In genomic region chr14:76272840-76273239, GRCm38 (mm10) we compare ENCODE assay signal across 22 mouse cellular contexts.
DNase-seq lines count a peak whose midpoint lies in the region; ATAC-seq and TF ChIP-seq lines count a peak whose summit lies in the region.
"Had no signal": no experiment of that assay in that cellular context is flagged by ENCODE, and none has a peak within 500 bp of the region (broad histone marks: within the 10 kb centered on the region; RNA-seq: fewer than 3 reads in every experiment).

No protein-coding gene starts in this region.

- no peak overlapping the region for H3K27ac ChIP-seq in kidney, embryonic 14.5 days (ENCODE audit: low read depth, low read length)
- H3K27ac ChIP-seq in kidney, embryonic 15.5 days, result peak overlapping the region; percentile 68; the same call in 1 of the 2 replicates
- H3K27ac ChIP-seq in kidney, embryonic 16.5 days (ENCODE audit: low read length), result peak overlapping the region; percentile 54; the same call in 1 of the 2 replicates
- H3K27ac ChIP-seq in kidney, postnatal 0 days, result peak overlapping the region; percentile 34; the same call in 1 of the 2 replicates

- no peak for DNase-seq in kidney, postnatal 4 days
- DNase-seq in kidney, postnatal 10 days, result no peak
- DNase-seq in kidney, postnatal 25 days, result no peak
- DNase-seq in kidney, postnatal 0 days (ENCODE audit: low spot score), result peak; percentile 90
- DNase-seq in kidney, postnatal 36 days, result no peak
- DNase-seq: adrenal gland, adult 2 months; adrenal gland, adult 8-10 months; adrenal gland, postnatal 10 days; adrenal gland, postnatal 14 days; adrenal gland, postnatal 25 days; adrenal gland, postnatal 36 days; B cell, adult 2 months; cerebellum, adult 11 months; cerebellum, adult 11-12 months had no signal

- no peak overlapping the region for H3K9ac ChIP-seq in kidney, embryonic 14.5 days (ENCODE audit: low read depth, low read length)
- no peak overlapping the region for H3K9ac ChIP-seq in kidney, embryonic 15.5 days
- H3K9ac ChIP-seq in kidney, embryonic 16.5 days (replicated peaks; ENCODE audit: low read length), result no peak overlapping the region
- no peak overlapping the region for H3K9ac ChIP-seq in kidney, postnatal 0 days (ENCODE audit: low read depth, low read length)

- 27% methylated on average over 4 of the region's 4 CpGs for WGBS in kidney, embryonic 14.5 days
- 38% methylated on average over 4 of the region's 4 CpGs for WGBS in kidney, embryonic 15.5 days
- 31% methylated on average over 4 of the region's 4 CpGs for WGBS in kidney, embryonic 16.5 days
- WGBS in kidney, postnatal 0 days, result 35% methylated on average over 4 of the region's 4 CpGs

- H3K4me2 ChIP-seq in kidney, embryonic 14.5 days (replicated peaks; ENCODE audit: low read depth, low read length), result no peak overlapping the region
- H3K4me2 ChIP-seq in kidney, embryonic 15.5 days, result no peak overlapping the region
- H3K4me2 ChIP-seq in kidney, embryonic 16.5 days (replicated peaks; ENCODE audit: low read depth, low read length), result no peak overlapping the region
- no peak overlapping the region for H3K4me2 ChIP-seq in kidney, postnatal 0 days (ENCODE audit: low read length)

- no peaks in the 10 kb centered on the region for H3K4me1 ChIP-seq in kidney, embryonic 14.5 days (ENCODE audit: control insufficient read depth, insufficient read depth, low read length)
- H3K4me1 ChIP-seq in kidney, embryonic 15.5 days, result peaks cover 3% of the 10 kb centered on the region
- no peaks in the 10 kb centered on the region for H3K4me1 ChIP-seq in kidney, embryonic 16.5 days (ENCODE audit: insufficient read depth, low read length)
- H3K4me1 ChIP-seq in kidney, postnatal 0 days (replicated peaks; ENCODE audit: insufficient read depth, low read length), result no peaks in the 10 kb centered on the region

- H3K9me3 ChIP-seq in kidney, embryonic 14.5 days (ENCODE audit: control insufficient read depth, low read length), result peaks cover 5% of the 10 kb centered on the region
- H3K9me3 ChIP-seq in kidney, embryonic 15.5 days (replicated peaks), result no peaks in the 10 kb centered on the region; the same call in 1 of the 2 replicates
- peaks cover 5% of the 10 kb centered on the region; the same call in 1 of the 2 replicates for H3K9me3 ChIP-seq in kidney, embryonic 16.5 days (ENCODE audit: low read length)
- H3K9me3 ChIP-seq in kidney, postnatal 0 days (replicated peaks; ENCODE audit: low read length), result peaks cover 4% of the 10 kb centered on the region; the same call in 1 of the 2 replicates

- no peak for TF ChIP-seq CTCF in kidney, postnatal 0 days (IDR thresholded peaks at IDR 0.05; ENCODE audit: low read depth)

- H3K4me3 ChIP-seq in kidney, embryonic 14.5 days (ENCODE audit: low read length), result no peak overlapping the region; the same call in 1 of the 2 replicates
- H3K4me3 ChIP-seq in kidney, embryonic 15.5 days (replicated peaks), result no peak overlapping the region
- no peak overlapping the region for H3K4me3 ChIP-seq in kidney, embryonic 16.5 days (ENCODE audit: low read length)
- H3K4me3 ChIP-seq in kidney, postnatal 0 days (replicated peaks; ENCODE audit: low read depth, low read length), result no peak overlapping the region

- H3K27me3 ChIP-seq in kidney, embryonic 14.5 days (ENCODE audit: control insufficient read depth, insufficient read depth, low read length), result no peaks in the 10 kb centered on the region
- no peaks in the 10 kb centered on the region for H3K27me3 ChIP-seq in kidney, embryonic 15.5 days
- H3K27me3 ChIP-seq in kidney, embryonic 16.5 days (ENCODE audit: insufficient read depth, low read length), result no peaks in the 10 kb centered on the region
- H3K27me3 ChIP-seq in kidney, postnatal 0 days (ENCODE audit: insufficient read depth, low read length), result no peaks in the 10 kb centered on the region
- H3K27me3 ChIP-seq: CH12.LX, Patski had no signal

- no peaks in the 10 kb centered on the region for H3K36me3 ChIP-seq in kidney, embryonic 14.5 days (ENCODE audit: control insufficient read depth, insufficient read depth, low read length)
- no peaks in the 10 kb centered on the region for H3K36me3 ChIP-seq in kidney, embryonic 15.5 days
- no peaks in the 10 kb centered on the region for H3K36me3 ChIP-seq in kidney, embryonic 16.5 days (ENCODE audit: insufficient read depth, low read length)
- H3K36me3 ChIP-seq in kidney, postnatal 0 days (ENCODE audit: insufficient read depth, low read length), result no peaks in the 10 kb centered on the region
- H3K36me3 ChIP-seq: G1E had no signal

- peak; percentile 66 for ATAC-seq in kidney, embryonic 14.5 days (ENCODE audit: low FRiP score, low TSS enrichment)
- ATAC-seq in kidney, embryonic 15.5 days (replicated peaks; ENCODE audit: low FRiP score), result peak; percentile 62
- peak; percentile 67; the same call in 1 of the 2 replicates for ATAC-seq in kidney, embryonic 16.5 days (ENCODE audit: low FRiP score, low TSS enrichment)
- 0 out of 2 replicates have a peak, but pooled peaks have one; percentile 46 for ATAC-seq in kidney, postnatal 0 days (replicated peaks; ENCODE audit: low FRiP score, low read depth)
- ATAC-seq: activated CD4-positive, CD25-positive, alpha-beta regulatory T cell, adult 4 months; CD4-positive, CD25-positive, alpha-beta regulatory T cell, adult 4 months; Patski had no signal
